Mouse (Mus musculus) liver, postnatal 0 days (tissue): ENCODE results near the gene Scn3a.

ENCODE experiments used
- CTCF ChIP-seq: sonication (generic); IDR thresholded peaks from 2 replicates; pipeline ENCODE4 v1.5.1; 2016; ENCODE audit warnings: antibody characterized with exemption, low read depth
- EP300 ChIP-seq: IDR thresholded peaks from 2 replicates; pipeline ENCODE4 v1.6.1; 2016; ENCODE audit warnings: antibody characterized with exemption, low read depth, mild to moderate bottlenecking

DNA sequence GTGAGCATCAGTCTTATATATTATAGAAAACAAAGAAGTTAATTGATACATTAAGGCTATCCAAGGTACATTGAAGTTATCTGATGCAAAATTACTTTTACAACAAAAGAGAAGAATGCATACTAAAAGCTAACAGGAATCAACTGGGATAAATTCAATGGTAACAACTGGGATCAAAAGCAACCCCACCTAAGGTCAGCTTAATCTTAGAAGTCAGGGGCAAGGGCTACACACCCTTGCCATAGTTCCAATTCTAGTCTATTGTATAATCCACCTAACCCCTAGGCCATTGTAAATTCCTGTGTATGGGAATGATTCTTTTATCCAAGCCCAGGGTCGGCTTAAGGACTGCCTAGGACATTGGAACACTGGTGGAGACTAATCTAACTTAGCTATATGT, 130.5 kb downstream of the Scn3a start:
- no peak for TF ChIP-seq EP300
- TF ChIP-seq CTCF = no peak
